Mouse (Mus musculus): Measurements from ENCODE around the gene Txnrd1.

- TF ChIP-seq CTCF (IDR thresholded peaks at IDR 0.05; ENCODE audit: low read depth) (no peak), EP300 (IDR thresholded peaks at IDR 0.05; ENCODE audit: low read depth) (no peak)
Observed at GRCm38 (mm10) chr10:82868418-82869086, 34.8 kb downstream of the Txnrd1 start.

Data from liver, embryonic 14.5 days (tissue).